Mouse (Mus musculus) brain, embryonic 14.5 days (tissue): ENCODE data around the gene Rbm5.

ENCODE experiments used
- CTCF ChIP-seq: fragments of 200-500 bp; IDR thresholded peaks from 2 replicates; pipeline ENCODE4 v1.5.1; 2012; ENCODE audit warnings: inconsistent platforms, mild to moderate bottlenecking, moderate library complexity, borderline replicate concordance; ENCODE audit not compliant: insufficient read depth, insufficient read length; ENCODE audit errors: extremely low read depth
- POLR2A ChIP-seq: fragments of 200-500 bp; IDR thresholded peaks from 2 replicates; pipeline ENCODE4 v1.6.1; 2012; ENCODE audit warnings: mild to moderate bottlenecking, inconsistent platforms, borderline replicate concordance; ENCODE audit not compliant: poor library complexity, insufficient read depth, insufficient read length, severe bottlenecking; ENCODE audit errors: extremely low read depth

GRCm38 (mm10) chr9:107697811-107698521, 72.8 kb downstream of the Rbm5 start:
- TF ChIP-seq CTCF (no peak), POLR2A (no peak)
